Mouse (Mus musculus): Measurements from ENCODE around the gene Stum.

GRCm38 (mm10) chr1:180415064-180415463 is 68.2 kb downstream of the Stum start:
- TF ChIP-seq CTCF (IDR thresholded peaks at IDR 0.05; ENCODE audit: low read depth, low read length), result no peak
- no peak for TF ChIP-seq POLR2A (IDR thresholded peaks at IDR 0.05; ENCODE audit: extremely low read depth, insufficient read depth, low read length)
